Mouse (Mus musculus): Measurements from ENCODE around the gene Cyb561.
A peak's percentile ranks its signal among the peaks of the same experiment; 100 is the strongest.

Cyb561 gene

GRCm38 (mm10) chr11:105966288-105966687 lies 13.2 kb upstream of the Cyb561 start:
- no peak for TF ChIP-seq GATA4 (IDR thresholded peaks at IDR 0.05; ENCODE audit: insufficient replicate concordance, low read length)

GRCm38 (mm10) chr11:105964691-105965090 lies 11.6 kb upstream of the Cyb561 start:
- TF ChIP-seq GATA4 (IDR thresholded peaks at IDR 0.05; ENCODE audit: insufficient replicate concordance, low read length) = no peak

- TF ChIP-seq GATA4 (IDR thresholded peaks at IDR 0.05; ENCODE audit: insufficient replicate concordance, low read length) = peak; percentile 76; the same call in 1 of the 2 replicates
These were observed 6.2 kb upstream of the Cyb561 start for GRCm38 (mm10) chr11:105959355-105959754.

- TF ChIP-seq GATA4 (IDR thresholded peaks at IDR 0.05; ENCODE audit: insufficient replicate concordance, low read length) = no peak
These were observed 5.4 kb upstream of the Cyb561 start for GRCm38 (mm10) chr11:105958566-105958965.

GRCm38 (mm10) chr11:105957501-105957900 lies 4.4 kb upstream of the Cyb561 start:
- TF ChIP-seq GATA4 (IDR thresholded peaks at IDR 0.05; ENCODE audit: insufficient replicate concordance, low read length) = no peak

GRCm38 (mm10) chr11:105955815-105956430 lies 2.8 kb upstream of the Cyb561 start:
- no peak for TF ChIP-seq GATA4 (IDR thresholded peaks at IDR 0.05; ENCODE audit: insufficient replicate concordance, low read length)

GRCm38 (mm10) chr11:105953402-105953801 lies 266 bp upstream of the Cyb561 start:
- no peak for TF ChIP-seq GATA4 (IDR thresholded peaks at IDR 0.05; ENCODE audit: insufficient replicate concordance, low read length)

- no peak for TF ChIP-seq GATA4 (IDR thresholded peaks at IDR 0.05; ENCODE audit: insufficient replicate concordance, low read length)
These were observed 1.0 kb downstream of the Cyb561 start for GRCm38 (mm10) chr11:105952111-105952510.

GRCm38 (mm10) chr11:105951601-105952044 lies 1.5 kb downstream of the Cyb561 start:
- TF ChIP-seq GATA4 (IDR thresholded peaks at IDR 0.05; ENCODE audit: insufficient replicate concordance, low read length) = no peak

GRCm38 (mm10) chr11:105950519-105950918 lies 2.6 kb downstream of the Cyb561 start:
- TF ChIP-seq GATA4 (IDR thresholded peaks at IDR 0.05; ENCODE audit: insufficient replicate concordance, low read length) = no peak

- TF ChIP-seq GATA4 (IDR thresholded peaks at IDR 0.05; ENCODE audit: insufficient replicate concordance, low read length) = no peak
These were observed 4.9 kb downstream of the Cyb561 start for GRCm38 (mm10) chr11:105948255-105948654.

GRCm38 (mm10) chr11:105946694-105947154 lies 6.4 kb downstream of the Cyb561 start:
- no peak for TF ChIP-seq GATA4 (IDR thresholded peaks at IDR 0.05; ENCODE audit: insufficient replicate concordance, low read length)

GRCm38 (mm10) chr11:105944770-105945672 lies 8.1 kb downstream of the Cyb561 start:
- peak; percentile 59 for TF ChIP-seq GATA4 (IDR thresholded peaks at IDR 0.05; ENCODE audit: insufficient replicate concordance, low read length)

GRCm38 (mm10) chr11:105944126-105944621 lies 9.0 kb downstream of the Cyb561 start:
- TF ChIP-seq GATA4 (IDR thresholded peaks at IDR 0.05; ENCODE audit: insufficient replicate concordance, low read length) = no peak

- no peak for TF ChIP-seq GATA4 (IDR thresholded peaks at IDR 0.05; ENCODE audit: insufficient replicate concordance, low read length)
These were observed 9.7 kb downstream of the Cyb561 start for GRCm38 (mm10) chr11:105943133-105944102.
